Mouse (Mus musculus) intestine, embryonic 16.5 days (tissue): ENCODE data around the gene Dpm3. TPM values are rescaled to one million over a fixed set of nuclear protein-coding genes. Genes with fewer than 3 reads are reported as not detected.

Experiments used
- ATAC-seq: fragments of 200-750 bp; cut with Nextera tagmentation; 2 replicates; pipeline ENCODE4 v1.8.0; 2017; ENCODE audit warnings: moderate TSS enrichment, moderate library complexity
- H3K27ac ChIP-seq: fragments of 300-500 bp; sonication (generic); 2 replicates; pipeline ENCODE4 v1.5.1; 2014; ENCODE audit warnings: mild to moderate bottlenecking, low read length
- H3K27me3 ChIP-seq: fragments of 300-500 bp; sonication (generic); replicated peaks from 2 replicates; pipeline ENCODE4 v1.6.1; 2014; ENCODE audit warnings: low read length, control low read depth, mixed read lengths; ENCODE audit not compliant: control insufficient read depth, insufficient read depth
- H3K36me3 ChIP-seq: fragments of 300-500 bp; sonication (generic); 2 replicates; pipeline ENCODE4 v1.6.1; 2014; ENCODE audit warnings: low read length, control low read depth; ENCODE audit not compliant: control insufficient read depth, insufficient read depth
- H3K4me1 ChIP-seq: fragments of 300-500 bp; sonication (generic); 2 replicates; pipeline ENCODE4 v1.6.1; 2014; ENCODE audit warnings: low read length, control low read depth, mixed read lengths; ENCODE audit not compliant: control insufficient read depth, insufficient read depth
- H3K4me2 ChIP-seq: fragments of 300-500 bp; sonication (generic); 2 replicates; pipeline ENCODE4 v1.6.1; 2014; ENCODE audit warnings: low read depth, low read length, control low read depth
- H3K4me3 ChIP-seq: fragments of 300-500 bp; sonication (generic); 2 replicates; pipeline ENCODE4 v1.5.1; 2014; ENCODE audit warnings: mild to moderate bottlenecking, low read length
- H3K9ac ChIP-seq: fragments of 300-500 bp; sonication (generic); 2 replicates; pipeline ENCODE4 v1.6.1; 2014; ENCODE audit warnings: low read depth, low read length
- H3K9me3 ChIP-seq: fragments of 300-500 bp; sonication (generic); 2 replicates; pipeline ENCODE4 v1.6.1; 2016; ENCODE audit warnings: low read length, control low read depth; ENCODE audit not compliant: control insufficient read depth
- WGBS: fragments of 180-500 bp; shearing (Covaris S2); extraction: QIAGEN DNeasy Blood & Tissue Kit; methylation state at CpG from one replicate; pipeline ENCODE4 v1.1.7; 2014; 5-methylcytosine and 5-hydroxymethylcytosine counted together
- polyA plus RNA-seq: library from polyadenylated mRNA; unstranded; fragments of >200 nt; fragmentation: Nextera tagmentation; extraction: Ambion mirVana; gene quantifications from 2 replicates; pipeline ENCODE4 v1.2.1, GENCODE M21; 2015

Gene Dpm3
- polyA plus RNA-seq, 1 experiment from 2014 or later = 119 TPM

DNA sequence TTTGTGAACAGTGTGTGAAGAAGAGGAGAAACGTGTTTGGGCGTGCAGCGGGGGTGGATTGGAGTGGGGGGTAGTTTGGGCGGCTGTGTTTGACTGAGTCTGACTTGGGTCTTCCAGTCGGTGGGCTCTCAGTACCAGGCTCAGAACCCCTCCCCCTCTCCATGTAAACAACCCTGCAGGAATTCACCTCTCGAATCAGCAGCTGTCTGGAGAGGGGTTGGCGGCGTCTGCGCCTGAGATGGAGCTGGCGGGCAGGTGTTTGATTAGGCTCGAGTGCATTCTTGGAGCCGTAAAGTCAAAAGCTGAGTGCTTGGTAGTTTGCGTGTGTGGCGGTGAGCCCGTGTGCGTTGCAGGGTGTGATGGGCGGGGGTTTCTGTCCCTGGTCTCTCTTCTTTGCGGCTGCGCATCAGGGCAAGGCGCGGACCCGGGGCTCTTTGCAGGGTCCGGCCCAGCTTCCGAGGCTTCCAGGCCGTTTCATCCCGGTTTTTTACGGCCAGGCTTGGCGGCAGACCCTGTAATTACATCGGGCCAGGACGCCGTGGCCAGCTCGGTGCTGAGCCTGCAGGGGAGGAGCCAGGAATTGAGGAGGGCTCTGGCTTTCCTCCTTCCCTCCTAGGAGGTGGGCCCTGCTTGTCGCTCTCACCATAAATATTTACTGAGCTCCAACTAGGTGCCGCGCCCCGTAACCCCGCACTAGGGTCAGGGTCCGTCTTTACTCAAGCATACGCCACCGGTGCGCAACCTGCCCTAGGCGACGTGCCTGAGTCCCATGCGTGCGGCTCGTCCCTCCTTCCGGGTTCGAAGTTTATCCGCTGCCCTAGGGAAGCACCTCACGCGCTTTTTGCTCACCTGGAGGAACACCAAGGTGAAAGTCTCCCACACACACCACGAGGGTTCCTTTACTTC, 21.7 kb downstream of the Dpm3 start, which contains the start of gene Efna1:
TSS of gene Efna1 (minus strand) at position 537 of the 906 bp plus-strand sequence.
- Histone ChIP-seq H3K9me3 (no peaks in the 10 kb centered on the region), H3K27me3 (no peaks in the 10 kb centered on the region), H3K4me2 (peak within 1 kb of the TSS; percentile 82), H3K36me3 (no peaks in the 10 kb centered on the region), H3K27ac (peak within 1 kb of the TSS; percentile 98), H3K4me1 (peaks cover 35% of the 10 kb centered on the region), H3K9ac (peak within 1 kb of the TSS; percentile 87), H3K4me3 (peak within 1 kb of the TSS; percentile 75)
- ATAC-seq = peak; percentile 85
- WGBS = under 1% methylated on average over 52 of the region's 52 CpGs

DNA sequence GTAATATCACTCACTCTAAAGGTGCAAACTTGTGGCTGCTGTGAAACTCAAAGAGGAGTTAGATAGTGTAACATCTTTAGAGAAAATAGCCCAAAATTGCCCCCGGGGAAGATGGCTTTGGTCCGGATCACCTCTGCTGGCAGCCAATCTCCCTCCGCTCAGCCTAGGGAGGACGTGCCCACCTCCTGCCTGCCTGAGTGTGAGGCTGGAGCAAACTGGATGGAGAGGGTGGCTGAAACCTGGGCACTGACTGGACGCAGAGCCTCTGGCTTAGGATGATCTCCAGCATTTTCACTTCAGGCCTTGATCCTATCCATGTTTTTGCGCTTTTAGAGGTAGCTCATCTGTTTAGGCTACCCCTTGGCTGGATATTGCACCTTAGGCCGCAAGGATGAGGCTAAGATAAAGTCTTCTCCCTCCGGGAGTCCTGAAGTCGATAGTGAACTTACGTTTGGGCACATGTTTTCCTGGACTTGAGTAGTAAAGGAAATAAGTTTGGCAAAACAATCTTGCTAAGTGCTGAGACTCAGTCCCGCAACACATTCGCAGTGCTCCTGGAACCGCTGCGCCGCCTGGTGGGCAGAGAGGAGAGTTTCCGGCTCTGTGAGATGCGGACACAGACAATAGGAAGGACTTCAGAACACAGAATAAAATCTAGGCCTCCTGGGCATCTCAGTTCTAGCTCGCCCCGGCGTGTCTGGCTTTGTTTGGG, 22.6 kb downstream of the Dpm3 start:
- Histone ChIP-seq H3K4me2 (peak overlapping the region; percentile 82), H3K27ac (peak overlapping the region; percentile 98), H3K9me3 (no peaks in the 10 kb centered on the region), H3K36me3 (no peaks in the 10 kb centered on the region), H3K4me3 (peak overlapping the region; percentile 75; the same call in 1 of the 2 replicates), H3K9ac (peak overlapping the region; percentile 87), H3K27me3 (no peaks in the 10 kb centered on the region), H3K4me1 (peaks cover 31% of the 10 kb centered on the region)
- ATAC-seq = no peak
- 13% methylated on average over 20 of the region's 20 CpGs for WGBS

DNA sequence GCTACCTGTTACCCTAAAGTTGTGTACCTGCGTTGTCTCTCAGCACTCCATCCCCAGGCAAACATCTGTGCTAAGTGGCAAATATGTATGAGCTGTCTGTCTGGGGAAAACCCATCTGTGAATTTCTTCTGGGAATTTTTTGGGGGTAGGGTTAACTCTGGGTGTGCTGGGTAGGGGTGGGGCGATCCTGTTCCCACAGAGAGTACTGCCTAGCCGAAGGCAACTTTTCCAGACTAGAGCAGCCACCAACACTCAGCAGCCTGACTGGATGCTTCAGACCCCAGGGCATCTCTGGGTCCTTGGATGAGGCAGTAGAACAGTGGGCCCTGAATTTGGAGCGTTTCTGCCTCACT, 23.1 kb downstream of the Dpm3 start:
- H3K4me2 ChIP-seq = no peak overlapping the region
- H3K27ac ChIP-seq = no peak overlapping the region; the same call in 1 of the 2 replicates
- 0 out of 2 replicates have a peak overlapping the region, but pooled peaks have one; percentile 34 for H3K9ac ChIP-seq
- no peak overlapping the region for H3K4me3 ChIP-seq
- no peaks in the 10 kb centered on the region for H3K27me3 ChIP-seq
- no peaks in the 10 kb centered on the region for H3K9me3 ChIP-seq
- H3K4me1 ChIP-seq = peaks cover 26% of the 10 kb centered on the region
- no peak for ATAC-seq
- no peaks in the 10 kb centered on the region for H3K36me3 ChIP-seq
- 26% methylated on average over 4 of the region's 4 CpGs for WGBS

DNA sequence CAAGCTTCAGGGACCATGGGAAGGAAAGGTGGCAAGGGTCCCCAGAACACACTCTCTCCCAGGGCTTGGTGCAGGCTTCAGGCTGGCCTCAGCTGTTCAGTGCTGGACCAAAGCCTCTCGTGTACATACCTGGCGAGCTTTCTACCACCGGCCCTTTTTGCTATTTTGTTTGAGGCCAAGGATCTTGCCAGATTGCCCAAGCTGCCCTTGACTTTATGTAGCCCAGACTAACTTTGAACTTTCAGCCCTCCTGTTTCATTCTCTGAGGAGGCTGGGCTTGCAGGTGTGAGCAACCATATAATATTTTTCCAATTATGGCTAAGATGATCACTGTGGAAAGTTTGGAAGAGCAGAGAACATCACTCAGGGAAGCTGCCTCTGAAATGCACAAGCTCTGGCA, 25.1 kb downstream of the Dpm3 start:
- Histone ChIP-seq H3K27ac (no peak overlapping the region), H3K9ac (no peak overlapping the region), H3K27me3 (no peaks in the 10 kb centered on the region), H3K36me3 (no peaks in the 10 kb centered on the region), H3K4me2 (no peak overlapping the region), H3K4me1 (peaks cover 21% of the 10 kb centered on the region), H3K9me3 (no peaks in the 10 kb centered on the region), H3K4me3 (no peak overlapping the region)
- 85% methylated on average over 3 of the region's 3 CpGs for WGBS
- ATAC-seq = no peak

DNA sequence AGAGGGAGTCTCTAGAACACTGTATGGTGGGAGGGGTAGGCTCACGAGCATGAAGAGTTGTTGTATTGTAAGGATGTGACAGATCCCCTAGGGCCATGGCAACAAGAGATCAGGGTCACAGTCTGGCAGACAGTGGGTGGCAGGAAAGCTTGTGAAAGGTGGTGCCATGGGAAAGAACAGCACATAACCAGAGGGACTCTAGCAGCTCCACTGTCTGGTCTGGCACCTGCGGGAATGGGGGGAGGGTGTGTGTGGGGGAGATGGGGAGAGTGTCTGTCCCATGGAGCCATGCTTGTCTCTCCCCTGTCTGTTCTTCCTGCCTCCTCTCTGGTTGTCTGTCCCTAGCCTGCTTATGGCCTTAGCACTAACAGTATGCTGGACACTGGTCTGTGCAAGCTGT, 26.4 kb downstream of the Dpm3 start:
- H3K9me3 ChIP-seq = no peaks in the 10 kb centered on the region
- H3K9ac ChIP-seq = no peak overlapping the region
- no peak overlapping the region; the same call in 1 of the 2 replicates for H3K27ac ChIP-seq
- no peak for ATAC-seq
- no peak overlapping the region for H3K4me2 ChIP-seq
- peaks cover 17% of the 10 kb centered on the region for H3K4me1 ChIP-seq
- WGBS = 52% methylated on average over 2 of the region's 2 CpGs
- no peaks in the 10 kb centered on the region for H3K27me3 ChIP-seq
- no peak overlapping the region for H3K4me3 ChIP-seq
- H3K36me3 ChIP-seq = no peaks in the 10 kb centered on the region

DNA sequence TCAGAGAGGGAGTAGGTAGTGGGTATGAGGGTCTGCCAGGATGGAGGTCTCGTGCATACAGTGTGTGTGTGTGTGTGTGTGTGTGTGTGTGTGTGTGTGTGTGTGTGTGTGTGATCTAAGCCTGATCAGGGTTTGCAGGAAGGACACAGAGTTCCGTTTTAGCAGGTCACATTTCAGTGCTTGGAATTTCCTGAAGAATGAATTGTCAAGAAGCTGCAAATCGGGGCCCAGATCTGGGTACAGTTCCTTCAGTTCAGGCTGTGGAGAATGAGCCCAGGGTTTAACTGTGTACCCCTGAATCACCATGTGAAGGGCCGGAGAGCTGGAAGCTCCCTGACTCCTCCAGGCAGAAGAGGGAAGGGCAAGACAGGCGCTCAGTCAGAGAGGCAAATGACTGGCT, 28.1 kb downstream of the Dpm3 start:
- H3K27ac ChIP-seq = peak overlapping the region; percentile 32; the same call in 1 of the 2 replicates
- ATAC-seq = no peak
- no peaks in the 10 kb centered on the region for H3K27me3 ChIP-seq
- WGBS = 60% methylated on average over 5 of the region's 5 CpGs
- H3K4me3 ChIP-seq = no peak overlapping the region
- H3K4me2 ChIP-seq = no peak overlapping the region
- H3K9me3 ChIP-seq = no peaks in the 10 kb centered on the region
- no peak overlapping the region for H3K9ac ChIP-seq
- peaks cover 3% of the 10 kb centered on the region; the same call in 1 of the 2 replicates for H3K4me1 ChIP-seq
- no peaks in the 10 kb centered on the region for H3K36me3 ChIP-seq

DNA sequence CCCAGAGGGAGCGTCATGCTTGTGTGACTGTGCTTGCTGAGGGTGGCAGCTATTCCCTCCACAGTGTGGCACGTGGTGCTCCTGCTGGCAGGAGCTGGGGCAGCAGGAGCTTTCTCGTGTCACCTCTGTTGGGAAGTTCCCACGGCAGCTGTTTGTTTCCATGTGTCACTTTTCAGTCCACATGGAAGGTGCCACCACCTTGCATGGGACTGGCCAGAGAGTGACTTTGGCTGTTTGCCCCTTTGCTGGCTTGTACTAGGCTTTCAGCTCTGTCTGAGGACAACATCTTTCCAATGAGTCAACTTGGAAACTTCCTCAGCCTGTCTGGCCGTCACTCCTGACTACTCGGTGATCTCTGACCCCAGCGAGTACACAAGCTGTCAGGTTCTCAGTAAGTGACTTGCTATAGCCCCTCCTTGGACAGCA, 29.4 kb downstream of the Dpm3 start:
- Histone ChIP-seq H3K4me3 (no peak overlapping the region), H3K4me1 (peaks cover 3% of the 10 kb centered on the region; the same call in 1 of the 2 replicates), H3K4me2 (no peak overlapping the region), H3K27ac (no peak overlapping the region), H3K36me3 (no peaks in the 10 kb centered on the region), H3K9me3 (no peaks in the 10 kb centered on the region), H3K9ac (no peak overlapping the region), H3K27me3 (no peaks in the 10 kb centered on the region)
- ATAC-seq = peak; percentile 36; the same call in 1 of the 2 replicates
- 40% methylated on average over 7 of the region's 7 CpGs for WGBS

DNA sequence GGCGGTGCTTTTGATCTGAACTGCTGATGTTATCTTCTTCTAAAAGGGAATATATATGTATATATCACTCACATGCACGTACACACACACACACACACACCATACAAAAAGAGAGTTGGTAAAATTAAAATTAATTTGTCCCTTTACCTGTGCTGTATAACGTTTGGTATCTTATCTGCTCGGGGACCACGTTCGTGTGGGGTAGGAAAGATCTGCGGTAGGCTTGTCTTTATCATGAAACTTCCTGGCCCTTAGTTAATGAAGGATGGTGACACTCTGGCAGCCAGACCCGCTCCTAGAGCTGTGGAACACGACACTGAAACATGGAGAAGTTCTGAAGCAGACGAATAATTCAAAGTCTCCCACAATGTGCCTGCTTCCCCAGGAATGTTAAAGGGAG, 32.7 kb downstream of the Dpm3 start:
- Histone ChIP-seq H3K9me3 (no peaks in the 10 kb centered on the region), H3K27me3 (no peaks in the 10 kb centered on the region), H3K9ac (no peak overlapping the region), H3K36me3 (no peaks in the 10 kb centered on the region), H3K4me1 (peaks cover 8% of the 10 kb centered on the region), H3K27ac (no peak overlapping the region), H3K4me3 (no peak overlapping the region), H3K4me2 (no peak overlapping the region)
- ATAC-seq = no peak
- 56% methylated on average over 10 of the region's 10 CpGs for WGBS

DNA sequence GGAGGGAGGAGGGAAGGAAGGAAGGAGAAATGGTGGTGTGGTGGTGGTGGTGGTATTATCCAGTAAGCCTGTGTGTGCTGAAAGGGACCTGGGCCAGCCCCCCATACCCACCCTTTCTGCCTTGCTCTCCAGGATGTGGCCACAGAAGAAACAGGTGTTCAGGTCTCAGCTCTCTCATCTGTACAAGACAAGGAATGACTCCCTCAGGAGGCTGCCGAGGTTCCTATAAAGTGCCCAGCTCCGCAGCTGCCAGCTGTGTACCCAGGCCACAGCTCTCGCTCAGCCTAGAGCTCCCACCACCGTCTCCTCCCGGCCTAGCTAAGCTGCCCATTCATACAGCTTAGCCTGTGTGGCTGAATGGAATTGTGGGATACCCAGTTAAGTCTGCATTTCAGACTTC, 33.1 kb downstream of the Dpm3 start:
- 74% methylated on average over 5 of the region's 5 CpGs for WGBS
- H3K9ac ChIP-seq = no peak overlapping the region

More for the DNA sequence above, 33.1 kb downstream of the Dpm3 start:
- Histone ChIP-seq H3K27ac (no peak overlapping the region), H3K4me1 (peaks cover 8% of the 10 kb centered on the region), H3K4me2 (no peak overlapping the region), H3K27me3 (no peaks in the 10 kb centered on the region), H3K36me3 (no peaks in the 10 kb centered on the region), H3K4me3 (no peak overlapping the region), H3K9me3 (no peaks in the 10 kb centered on the region)
- ATAC-seq = no peak
